Mouse (Mus musculus): ENCODE measurements at regions not wholly inside any gene's neighbourhood (a gene's known extent, or its start where the extent isn't known, plus 50 kb on each side); places are given as distances from the start of the nearest gene placed in this dataset.

- TF ChIP-seq GATA1 (IDR thresholded peaks at IDR 0.05; ENCODE audit: low read length) (no peak), TAL1 (IDR thresholded peaks at IDR 0.05; ENCODE audit: low read length) (no peak)
These were observed 579.0 kb upstream of the Tmem132c start for GRCm38 (mm10) chr5:126662648-126663047.
